Mouse (Mus musculus) neutrophil, adult 5-6 weeks (primary cell): ENCODE results near the gene Mgst3. TPM values are rescaled to one million over a fixed set of nuclear protein-coding genes. Genes with fewer than 3 reads are reported as not detected.

Source experiments
- ATAC-seq: fragments of 151-379, 151-347 bp; 2 replicates; pipeline ENCODE4 v1.8.0; 2017; ENCODE audit warnings: mild to moderate bottlenecking, moderate TSS enrichment; ENCODE audit not compliant: insufficient number of reproducible peaks, poor library complexity, low FRiP score, severe bottlenecking; ENCODE audit errors: extremely low read depth
- total RNA-seq: library from RNA; stranded (forward); fragments of 200-1000 nt; gene quantifications from 2 replicates; pipeline ENCODE4 v1.2.3, GENCODE M21; 2017

Mgst3 gene
- total RNA-seq, 1 experiment from 2014 or later: 3.5 TPM

DNA sequence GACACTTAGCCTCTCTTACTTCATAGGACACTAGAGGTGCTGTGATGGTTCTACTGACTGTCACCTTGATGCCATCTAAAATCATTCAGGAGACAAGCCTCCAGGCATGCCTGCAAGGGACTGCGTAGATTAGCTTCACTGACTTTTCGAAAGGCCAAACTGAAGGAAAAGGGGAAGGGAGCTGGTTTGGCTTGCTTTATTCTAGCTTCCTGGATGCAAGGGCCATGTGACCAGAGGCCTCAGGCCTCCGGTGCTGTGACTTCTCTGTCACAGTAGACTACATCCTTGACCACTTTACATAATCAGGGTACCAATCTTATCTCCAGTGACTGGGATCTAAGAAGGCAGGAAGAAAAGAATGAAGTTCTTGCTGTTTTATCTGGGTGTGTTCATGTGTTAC, 57.2 kb downstream of the Mgst3 start:
- no peak for ATAC-seq

DNA sequence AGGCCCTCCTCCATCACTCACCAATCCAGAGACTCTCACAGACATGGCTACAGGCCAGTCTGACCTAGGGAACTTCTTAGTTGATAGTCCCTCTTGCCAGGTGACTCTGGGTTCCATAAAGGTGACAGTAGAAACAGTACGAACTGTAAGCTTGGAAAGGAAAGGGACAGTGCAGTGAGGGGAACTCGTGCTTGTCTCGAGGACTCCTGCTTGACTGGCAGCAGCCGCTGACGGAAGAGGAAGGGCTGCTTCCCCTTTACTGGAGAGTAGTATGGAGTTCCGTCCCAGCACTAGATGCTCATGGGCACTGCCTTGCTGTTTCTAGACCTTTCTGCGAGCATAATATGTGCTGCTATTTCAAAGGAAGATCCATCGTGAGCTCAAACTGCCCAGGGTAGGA, 62.5 kb downstream of the Mgst3 start:
- ATAC-seq: peak; percentile 64

DNA sequence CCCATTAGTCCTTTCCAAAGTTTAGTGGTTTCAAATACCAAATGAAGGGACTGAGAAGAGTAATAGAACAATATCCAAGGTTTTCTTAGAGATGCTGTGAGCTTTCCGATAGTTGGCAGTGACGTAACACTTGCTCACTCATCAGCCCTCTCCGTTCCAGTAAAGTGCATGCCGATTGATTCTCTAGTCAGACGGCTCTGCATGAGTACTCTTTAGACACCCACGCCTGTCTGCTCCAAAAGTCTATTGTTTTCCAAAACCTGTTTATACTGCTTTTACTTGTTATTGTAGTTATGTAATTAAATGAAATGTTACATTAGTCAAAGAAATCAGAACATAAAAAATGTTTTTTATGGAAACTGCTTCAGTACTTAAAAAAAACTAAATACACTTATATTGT, 64.9 kb downstream of the Mgst3 start:
- no peak for ATAC-seq

Other genes starting within 250 kb of the Mgst3 start
- gene Uck2, start 108.5 kb downstream of the Mgst3 start, total RNA-seq: 9.2 and 12.2 TPM in 2 replicates
- 39.8 and 64.0 TPM in 2 replicates for gene Tmco1, start 85.5 kb downstream of the Mgst3 start, total RNA-seq
- gene Aldh9a1, start 43.9 kb downstream of the Mgst3 start, total RNA-seq: 14.0 and 16.1 TPM in 2 replicates
- gene Lrrc52, start 72.9 kb upstream of the Mgst3 start, total RNA-seq: not detected in 2 replicates
- not detected in 2 replicates for gene Rxrg, start 204.5 kb upstream of the Mgst3 start, total RNA-seq